Mouse (Mus musculus) ES-Bruce4 (cell line): ENCODE measurements around the gene Nell2. TPM values are rescaled to one million over a fixed set of nuclear protein-coding genes. Genes with fewer than 3 reads are reported as not detected.

Source experiments
- H3K27ac ChIP-seq: 2 replicates; pipeline ENCODE4 v1.5.1; 2012; ENCODE audit warnings: low read length, inconsistent platforms; ENCODE audit not compliant: insufficient read depth
- H3K27me3 ChIP-seq: 2 replicates; pipeline ENCODE4 v1.6.1; 2012; ENCODE audit warnings: mild to moderate bottlenecking, low read length, inconsistent platforms; ENCODE audit not compliant: control insufficient read depth, poor library complexity, insufficient read depth, severe bottlenecking
- H3K36me3 ChIP-seq: 2 replicates; pipeline ENCODE4 v1.6.1; 2012; ENCODE audit warnings: inconsistent platforms, mild to moderate bottlenecking, low read length, moderate library complexity; ENCODE audit not compliant: control insufficient read depth, poor library complexity, insufficient read depth, severe bottlenecking
- H3K4me1 ChIP-seq: one replicate; pipeline ENCODE4 v1.8.1; 2011; ENCODE audit warnings: low read length; ENCODE audit not compliant: control insufficient read depth, insufficient read depth
- H3K4me3 ChIP-seq: 2 replicates; pipeline ENCODE4 v1.5.1; 2011; ENCODE audit warnings: low read depth, mild to moderate bottlenecking, low read length
- H3K9ac ChIP-seq: 2 replicates; pipeline ENCODE4 v1.6.1; 2012; ENCODE audit warnings: low read depth, mild to moderate bottlenecking, inconsistent platforms; ENCODE audit not compliant: poor library complexity, severe bottlenecking
- H3K9me3 ChIP-seq: replicated peaks from 2 replicates; pipeline ENCODE4 v1.6.1; 2012; ENCODE audit warnings: mild to moderate bottlenecking, low read length, inconsistent platforms; ENCODE audit not compliant: control insufficient read depth, poor library complexity, insufficient read depth, severe bottlenecking
- CTCF ChIP-seq: IDR thresholded peaks from one replicate; pipeline ENCODE4 v1.8.1; 2011; ENCODE audit warnings: low read depth, low read length
- EP300 ChIP-seq: IDR thresholded peaks from 2 replicates; pipeline ENCODE4 v1.6.1; 2011; ENCODE audit warnings: low read depth, low read length; ENCODE audit not compliant: insufficient read depth
- POLR2A ChIP-seq: IDR thresholded peaks from one replicate; pipeline ENCODE4 v1.8.1; 2011; ENCODE audit warnings: low read length; ENCODE audit not compliant: insufficient read depth
- polyA plus RNA-seq: library from polyadenylated mRNA; stranded (reverse); fragments of >200 nt; gene quantifications from 2 replicates; pipeline ENCODE4 v1.2.4, GENCODE M21; 2011; ENCODE audit warnings: low read depth; ENCODE audit not compliant: missing spikeins, insufficient read depth, insufficient read length

Nell2 gene
- polyA plus RNA-seq, 1 experiment, result 0.31 TPM

GRCm38 (mm10) chr15:95156828-95157227 is 371.5 kb downstream of the Nell2 start:
- Histone ChIP-seq H3K36me3 (no peaks in the 10 kb centered on the region), H3K9me3 (no peaks in the 10 kb centered on the region), H3K4me3 (no peak overlapping the region), H3K4me1 (no peaks in the 10 kb centered on the region), H3K27me3 (no peaks in the 10 kb centered on the region), H3K9ac (no peak overlapping the region), H3K27ac (no peak overlapping the region)
- TF ChIP-seq EP300, result no peak
- no peak for TF ChIP-seq CTCF
- no peak for TF ChIP-seq POLR2A

- Histone ChIP-seq H3K9ac (no peak overlapping the region), H3K27me3 (no peaks in the 10 kb centered on the region), H3K9me3 (no peaks in the 10 kb centered on the region), H3K36me3 (no peaks in the 10 kb centered on the region), H3K4me3 (no peak overlapping the region), H3K27ac (no peak overlapping the region), H3K4me1 (no peaks in the 10 kb centered on the region)
- no peak for TF ChIP-seq CTCF
- no peak for TF ChIP-seq POLR2A
- TF ChIP-seq EP300, result no peak
Observed at GRCm38 (mm10) chr15:95145118-95145517, 383.2 kb downstream of the Nell2 start.

GRCm38 (mm10) chr15:95144131-95144530 is 384.2 kb downstream of the Nell2 start:
- no peaks in the 10 kb centered on the region for H3K4me1 ChIP-seq
- TF ChIP-seq EP300, result no peak
- TF ChIP-seq POLR2A, result no peak
- TF ChIP-seq CTCF, result no peak
- no peaks in the 10 kb centered on the region for H3K27me3 ChIP-seq
- H3K9me3 ChIP-seq, result no peaks in the 10 kb centered on the region
- no peak overlapping the region for H3K4me3 ChIP-seq
- H3K27ac ChIP-seq, result no peak overlapping the region
- no peaks in the 10 kb centered on the region for H3K36me3 ChIP-seq
- H3K9ac ChIP-seq, result no peak overlapping the region

GRCm38 (mm10) chr15:95138709-95139409 is 389.5 kb downstream of the Nell2 start:
- H3K4me3 ChIP-seq, result no peak overlapping the region
- no peaks in the 10 kb centered on the region for H3K27me3 ChIP-seq
- H3K4me1 ChIP-seq, result no peaks in the 10 kb centered on the region
- TF ChIP-seq CTCF (no peak), POLR2A (no peak), EP300 (no peak)
- H3K36me3 ChIP-seq, result no peaks in the 10 kb centered on the region
- no peaks in the 10 kb centered on the region for H3K9me3 ChIP-seq
- no peak overlapping the region for H3K27ac ChIP-seq
- H3K9ac ChIP-seq, result no peak overlapping the region

- H3K4me3 ChIP-seq, result no peak overlapping the region
- no peaks in the 10 kb centered on the region for H3K4me1 ChIP-seq
- no peaks in the 10 kb centered on the region for H3K36me3 ChIP-seq
- H3K27me3 ChIP-seq, result no peaks in the 10 kb centered on the region
- H3K27ac ChIP-seq, result no peak overlapping the region
- H3K9me3 ChIP-seq, result no peaks in the 10 kb centered on the region
- no peak overlapping the region for H3K9ac ChIP-seq
- TF ChIP-seq EP300 (no peak), POLR2A (no peak), CTCF (no peak)
Observed at GRCm38 (mm10) chr15:95137018-95137810, 391.1 kb downstream of the Nell2 start.
